Mouse (Mus musculus) midbrain, embryonic 15.5 days (tissue): ENCODE data around the gene Gm49711. TPM values are rescaled to one million over a fixed set of nuclear protein-coding genes. Genes with fewer than 3 reads are reported as not detected.
A peak's percentile ranks its signal among the peaks of the same experiment; 100 is the strongest.
"Not testable (repeated sequence)": the region's sequence is repeated elsewhere in the genome, so short reads cannot be mapped to it uniquely, and the experiment has no call there.

Experiments
- ATAC-seq: fragments of 200-750 bp; cut with Nextera tagmentation; replicated peaks from 2 replicates; pipeline ENCODE4 v1.8.0; 2017; ENCODE audit warnings: moderate TSS enrichment
- H3K27ac ChIP-seq: fragments of 300-500 bp; sonication (generic); 2 replicates; pipeline ENCODE4 v1.5.1; 2015; ENCODE audit warnings: mild to moderate bottlenecking, inconsistent platforms
- H3K27me3 ChIP-seq: fragments of 300-500 bp; sonication (generic); replicated peaks from 2 replicates; pipeline ENCODE4 v1.6.1; 2015; ENCODE audit warnings: inconsistent platforms
- H3K36me3 ChIP-seq: fragments of 300-500 bp; sonication (generic); replicated peaks from 2 replicates; pipeline ENCODE4 v1.6.1; 2015; ENCODE audit warnings: inconsistent platforms
- H3K4me1 ChIP-seq: fragments of 300-500 bp; sonication (generic); 2 replicates; pipeline ENCODE4 v1.6.1; 2015; ENCODE audit warnings: inconsistent platforms
- H3K4me2 ChIP-seq: fragments of 300-500 bp; sonication (generic); 2 replicates; pipeline ENCODE4 v1.6.1; 2015; ENCODE audit warnings: inconsistent platforms, mild to moderate bottlenecking, moderate library complexity
- H3K4me3 ChIP-seq: fragments of 300-500 bp; sonication (generic); 2 replicates; pipeline ENCODE4 v1.5.1; 2015; ENCODE audit warnings: mild to moderate bottlenecking, inconsistent platforms
- H3K9ac ChIP-seq: fragments of 300-500 bp; sonication (generic); 2 replicates; pipeline ENCODE4 v1.6.1; 2015; ENCODE audit warnings: mild to moderate bottlenecking, inconsistent platforms
- H3K9me3 ChIP-seq: fragments of 300-500 bp; sonication (generic); 2 replicates; pipeline ENCODE4 v1.6.1; 2016; ENCODE audit warnings: inconsistent platforms
- WGBS: fragments of 180-500 bp; shearing (Covaris S2); methylation state at CpG from one replicate; pipeline ENCODE4 v1.1.7; 2015; ENCODE audit warnings: mixed read lengths; 5-methylcytosine and 5-hydroxymethylcytosine counted together
- polyA plus RNA-seq: library from polyadenylated mRNA; unstranded; fragments of >200 nt; fragmentation: Nextera tagmentation; extraction: Ambion mirVana; gene quantifications from 2 replicates; pipeline ENCODE4 v1.2.1, GENCODE M21; 2015

The Gm49711 gene
- polyA plus RNA-seq, 1 experiment from 2014 or later, result 0.72 TPM

DNA sequence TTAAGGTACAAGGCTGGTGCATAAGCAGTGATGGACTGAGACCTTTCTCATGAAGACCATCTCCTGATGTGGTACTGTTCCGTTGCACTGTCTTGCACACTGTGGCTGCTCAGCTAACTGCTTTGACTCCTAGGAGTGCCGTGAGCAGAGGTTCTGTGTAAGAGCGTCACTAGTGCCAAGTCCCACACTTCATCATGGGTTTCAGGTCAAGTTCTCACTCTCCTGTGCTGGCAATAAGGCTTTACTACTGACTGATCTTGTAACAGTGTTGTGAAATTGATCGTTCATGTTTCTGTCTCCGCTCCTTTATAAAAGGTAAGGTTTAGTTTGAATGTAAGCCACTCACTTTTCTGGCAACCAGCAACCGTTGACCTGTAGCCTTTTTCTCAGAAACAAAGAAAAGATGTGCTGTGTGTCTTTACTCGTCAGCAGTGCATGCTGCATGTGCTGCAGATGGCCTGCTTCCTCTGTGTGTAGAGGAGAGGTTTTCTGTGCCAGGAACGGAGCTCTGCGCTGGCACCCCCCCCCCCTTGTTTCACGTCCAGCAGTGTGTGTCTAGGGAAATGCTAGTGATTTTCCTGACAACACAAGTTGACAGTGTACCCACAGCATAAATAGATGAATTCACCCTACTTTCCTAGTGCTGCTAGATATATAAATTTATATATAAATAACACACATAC, 25.8 kb downstream of the Gm49711 start:
- no peak for ATAC-seq
- no peak overlapping the region for H3K4me3 ChIP-seq
- no peaks in the 10 kb centered on the region for H3K9me3 ChIP-seq
- no peaks in the 10 kb centered on the region for H3K27me3 ChIP-seq
- no peaks in the 10 kb centered on the region; the same call in 1 of the 2 replicates for H3K36me3 ChIP-seq
- H3K9ac ChIP-seq, result no peak overlapping the region
- H3K4me1 ChIP-seq, result no peaks in the 10 kb centered on the region
- WGBS, result 74% methylated on average over 10 of the region's 10 CpGs
- no peak overlapping the region for H3K4me2 ChIP-seq
- H3K27ac ChIP-seq, result no peak overlapping the region

DNA sequence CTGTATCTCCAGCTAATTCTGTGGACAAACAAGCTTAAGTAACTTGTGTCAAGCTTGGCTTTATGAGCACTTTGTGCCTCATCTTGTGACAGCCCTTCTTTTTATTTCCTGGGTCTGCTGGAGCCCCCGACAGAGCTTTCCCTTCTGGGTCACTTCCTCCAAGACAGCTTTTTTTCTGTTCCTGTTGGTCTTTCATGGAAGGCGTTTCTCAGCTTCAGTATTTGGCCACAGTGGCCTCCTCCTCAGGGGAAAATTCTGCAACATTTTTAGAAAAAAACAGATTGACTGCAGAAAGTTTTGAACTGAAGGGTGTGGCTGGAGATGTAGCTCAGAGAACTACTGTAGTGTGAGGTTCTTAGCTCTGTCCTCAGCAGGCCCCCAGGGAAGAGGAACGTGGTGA, 31.1 kb downstream of the Gm49711 start:
- no peak overlapping the region for H3K4me2 ChIP-seq
- H3K4me3 ChIP-seq, result no peak overlapping the region
- H3K4me1 ChIP-seq, result peaks cover 8% of the 10 kb centered on the region; the same call in 1 of the 2 replicates
- ATAC-seq, result no peak
- no peaks in the 10 kb centered on the region for H3K9me3 ChIP-seq
- H3K36me3 ChIP-seq, result no peaks in the 10 kb centered on the region
- H3K27me3 ChIP-seq, result no peaks in the 10 kb centered on the region
- WGBS, result 59% methylated on average over 3 of the region's 3 CpGs
- H3K9ac ChIP-seq, result no peak overlapping the region
- H3K27ac ChIP-seq, result no peak overlapping the region

DNA sequence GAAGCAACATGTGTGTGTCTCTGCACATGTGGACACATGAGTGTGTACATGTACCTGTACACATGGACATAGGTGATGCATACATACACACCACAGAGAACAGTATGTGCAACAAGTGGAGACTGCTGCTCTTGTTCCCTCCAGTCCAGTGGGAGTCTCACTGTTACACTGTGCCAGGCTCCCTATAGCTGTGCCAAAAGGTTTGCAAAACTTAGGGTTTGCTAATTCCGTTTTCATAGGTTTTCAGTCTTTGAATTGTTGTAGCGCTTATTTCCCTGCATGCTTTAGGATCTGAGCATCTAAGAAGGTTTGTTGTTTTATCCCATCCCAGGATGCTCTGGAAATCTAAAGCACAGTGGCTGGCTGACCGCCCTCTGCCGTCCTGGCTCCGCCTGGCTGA, 33.8 kb downstream of the Gm49711 start:
- no peak overlapping the region for H3K4me3 ChIP-seq
- no peak for ATAC-seq
- WGBS, result 57% methylated on average over 5 of the region's 5 CpGs
- H3K4me2 ChIP-seq, result no peak overlapping the region
- H3K36me3 ChIP-seq, result no peaks in the 10 kb centered on the region
- H3K27ac ChIP-seq, result no peak overlapping the region
- H3K27me3 ChIP-seq, result no peaks in the 10 kb centered on the region
- no peaks in the 10 kb centered on the region for H3K9me3 ChIP-seq
- H3K9ac ChIP-seq, result no peak overlapping the region
- peaks cover 8% of the 10 kb centered on the region; the same call in 1 of the 2 replicates for H3K4me1 ChIP-seq

GRCm38 (mm10) chr16:92098351-92099051, 40.4 kb downstream of the Gm49711 start:
- 81% methylated on average over 10 of the region's 10 CpGs for WGBS
- no peaks in the 10 kb centered on the region for H3K27me3 ChIP-seq
- no peak for ATAC-seq
- H3K9ac ChIP-seq, result no peak overlapping the region
- no peaks in the 10 kb centered on the region for H3K36me3 ChIP-seq
- H3K27ac ChIP-seq, result no peak overlapping the region
- H3K9me3 ChIP-seq, result no peaks in the 10 kb centered on the region
- no peak overlapping the region for H3K4me3 ChIP-seq
- peaks cover 4% of the 10 kb centered on the region; the same call in 1 of the 2 replicates for H3K4me1 ChIP-seq
- no peak overlapping the region for H3K4me2 ChIP-seq

GRCm38 (mm10) chr16:92099598-92099997, 41.5 kb downstream of the Gm49711 start:
- H3K4me2 ChIP-seq, result no peak overlapping the region

DNA sequence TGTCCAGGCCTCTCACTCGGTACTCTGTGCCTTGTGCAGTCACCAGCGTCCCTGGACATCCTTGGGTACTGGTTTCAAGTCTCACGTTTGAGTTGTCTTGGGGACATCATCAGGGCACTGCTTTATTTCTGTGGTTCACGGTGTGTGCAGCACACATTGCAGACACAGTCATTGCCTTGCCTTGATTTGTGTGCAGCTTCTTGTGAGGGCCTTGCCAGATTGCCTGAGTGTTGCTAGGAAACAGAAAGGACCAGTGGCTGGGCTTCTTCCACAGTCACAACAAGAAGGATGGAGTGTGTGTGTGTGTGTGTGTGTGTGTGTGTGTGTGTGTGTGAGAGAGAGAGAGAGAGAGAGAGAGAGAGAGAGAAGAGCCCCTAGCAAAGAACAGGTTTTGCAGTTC, 42.0 kb downstream of the Gm49711 start:
- Histone ChIP-seq H3K9me3 (no peaks in the 10 kb centered on the region), H3K36me3 (no peaks in the 10 kb centered on the region), H3K27ac (peak overlapping the region; percentile 49), H3K9ac (no peak overlapping the region), H3K4me3 (no peak overlapping the region), H3K27me3 (no peaks in the 10 kb centered on the region), H3K4me1 (peaks cover 7% of the 10 kb centered on the region; the same call in 1 of the 2 replicates), H3K4me2 (no peak overlapping the region)
- WGBS, result 70% methylated on average over 4 of the region's 4 CpGs
- ATAC-seq, result no peak; the same call in 1 of the 2 replicates

More at GRCm38 (mm10) chr16:92099598-92099997, 41.5 kb downstream of the Gm49711 start:
- Histone ChIP-seq H3K27ac (peak overlapping the region; percentile 49), H3K27me3 (no peaks in the 10 kb centered on the region), H3K4me1 (peaks cover 7% of the 10 kb centered on the region; the same call in 1 of the 2 replicates), H3K9ac (no peak overlapping the region), H3K36me3 (no peaks in the 10 kb centered on the region), H3K4me3 (no peak overlapping the region), H3K9me3 (no peaks in the 10 kb centered on the region)
- no peak for ATAC-seq
- 85% methylated on average over 16 of the region's 16 CpGs for WGBS

DNA sequence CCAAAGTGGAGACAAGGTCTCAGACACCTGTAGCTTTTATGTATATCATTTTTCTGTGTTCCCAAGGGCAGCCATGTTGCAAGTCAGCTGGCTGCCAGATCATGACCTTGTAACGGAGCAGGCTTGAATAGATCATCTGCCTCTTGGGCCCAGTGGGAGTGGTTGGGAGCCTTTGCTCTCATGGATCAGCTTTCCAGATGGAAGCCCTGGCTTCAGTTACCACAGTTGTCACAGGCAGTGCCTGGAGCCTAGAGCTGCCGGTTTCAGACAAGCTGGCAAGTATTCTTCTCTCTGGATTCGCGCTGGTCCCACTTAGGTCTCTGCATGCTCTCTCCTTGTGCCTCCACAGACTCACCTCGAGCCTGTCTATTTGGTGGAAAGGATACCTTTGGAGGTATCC, 44.0 kb downstream of the Gm49711 start:
- peaks cover 7% of the 10 kb centered on the region; the same call in 1 of the 2 replicates for H3K4me1 ChIP-seq
- no peak overlapping the region for H3K4me2 ChIP-seq
- WGBS, result 79% methylated on average over 5 of the region's 5 CpGs
- no peak overlapping the region for H3K4me3 ChIP-seq
- H3K9ac ChIP-seq, result no peak overlapping the region
- ATAC-seq, result no peak
- H3K27ac ChIP-seq, result no peak overlapping the region
- H3K27me3 ChIP-seq, result no peaks in the 10 kb centered on the region
- no peaks in the 10 kb centered on the region for H3K36me3 ChIP-seq
- H3K9me3 ChIP-seq, result no peaks in the 10 kb centered on the region

DNA sequence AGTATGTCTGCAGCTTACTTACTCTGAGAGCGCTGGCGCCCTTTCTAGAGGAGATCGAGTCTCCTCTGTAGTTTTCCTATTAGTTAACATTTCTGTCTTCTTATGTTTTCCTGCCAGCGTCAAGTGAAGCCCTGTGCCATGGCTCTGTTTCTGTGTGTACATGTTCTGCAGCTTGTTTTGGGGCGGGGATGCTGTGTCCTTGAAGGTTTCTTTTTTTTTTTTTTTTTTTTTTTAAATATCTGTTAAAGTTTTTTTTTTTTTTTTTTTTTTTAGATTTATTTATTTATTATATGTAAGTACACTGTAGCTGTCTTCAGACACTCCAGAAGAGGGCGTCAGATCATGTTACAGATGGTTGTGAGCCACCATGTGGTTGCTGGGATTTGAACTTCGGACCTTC, 44.8 kb downstream of the Gm49711 start:
- H3K4me1 ChIP-seq, H3K4me3 ChIP-seq, H3K9ac ChIP-seq, ATAC-seq, H3K9me3 ChIP-seq, H3K27me3 ChIP-seq, H3K27ac ChIP-seq, H3K36me3 ChIP-seq, H3K4me2 ChIP-seq: not testable (repeated sequence)
- 95% methylated on average over 7 of the region's 7 CpGs for WGBS

GRCm38 (mm10) chr16:92103572-92104331, 45.6 kb downstream of the Gm49711 start:
- Histone ChIP-seq H3K4me3 (no peak overlapping the region), H3K9ac (no peak overlapping the region), H3K4me1 (peaks cover 7% of the 10 kb centered on the region; the same call in 1 of the 2 replicates), H3K27me3 (no peaks in the 10 kb centered on the region), H3K9me3 (no peaks in the 10 kb centered on the region), H3K27ac (0 out of 2 replicates have a peak overlapping the region, but pooled peaks have one; percentile 1), H3K36me3 (no peaks in the 10 kb centered on the region), H3K4me2 (no peak overlapping the region)
- 21% methylated on average over 9 of the region's 9 CpGs for WGBS
- 0 out of 2 replicates have a peak, but pooled peaks have one; percentile 35 for ATAC-seq

DNA sequence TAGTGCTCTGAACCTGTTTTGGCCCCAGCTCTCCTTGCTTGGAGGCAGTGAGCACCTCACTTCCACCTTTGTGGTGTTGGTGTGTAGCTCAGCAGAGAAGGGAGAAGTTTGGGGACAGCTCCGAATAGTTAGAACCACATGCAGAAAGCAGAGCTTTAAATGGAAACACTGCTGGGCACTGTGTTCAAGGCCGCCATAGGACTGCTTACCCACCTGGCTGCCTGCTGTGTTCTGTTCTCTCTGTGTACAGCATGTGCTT, 46.1 kb downstream of the Gm49711 start:
- Histone ChIP-seq H3K27ac (no peak overlapping the region), H3K4me1 (peaks cover 7% of the 10 kb centered on the region; the same call in 1 of the 2 replicates), H3K9me3 (no peaks in the 10 kb centered on the region), H3K27me3 (no peaks in the 10 kb centered on the region), H3K4me2 (no peak overlapping the region), H3K4me3 (no peak overlapping the region), H3K9ac (no peak overlapping the region), H3K36me3 (no peaks in the 10 kb centered on the region)
- 79% methylated on average over 2 of the region's 2 CpGs for WGBS
- ATAC-seq, result no peak

GRCm38 (mm10) chr16:92104951-92105350, 46.8 kb downstream of the Gm49711 start:
- Histone ChIP-seq H3K4me1 (peaks cover 7% of the 10 kb centered on the region; the same call in 1 of the 2 replicates), H3K27me3 (no peaks in the 10 kb centered on the region), H3K4me3 (no peak overlapping the region), H3K36me3 (no peaks in the 10 kb centered on the region), H3K9me3 (no peaks in the 10 kb centered on the region), H3K9ac (no peak overlapping the region), H3K4me2 (no peak overlapping the region), H3K27ac (no peak overlapping the region)
- ATAC-seq, result no peak
- 96% methylated on average over 2 of the region's 2 CpGs for WGBS

GRCm38 (mm10) chr16:92105631-92106030, 47.5 kb downstream of the Gm49711 start:
- H3K9ac ChIP-seq, result no peak overlapping the region
- no peak overlapping the region for H3K4me3 ChIP-seq
- 74% methylated on average over 3 of the region's 3 CpGs for WGBS
- ATAC-seq, result no peak
- H3K9me3 ChIP-seq, result no peaks in the 10 kb centered on the region
- no peaks in the 10 kb centered on the region for H3K36me3 ChIP-seq
- H3K27me3 ChIP-seq, result no peaks in the 10 kb centered on the region
- H3K27ac ChIP-seq, result no peak overlapping the region
- H3K4me1 ChIP-seq, result peaks cover 5% of the 10 kb centered on the region; the same call in 1 of the 2 replicates
- H3K4me2 ChIP-seq, result no peak overlapping the region
